Mouse (Mus musculus) erythroblast, embryonic 14.5 days (primary cell): Measurements from ENCODE around the gene Mllt10. TPM values are rescaled to one million over a fixed set of nuclear protein-coding genes. Genes with fewer than 3 reads are reported as not detected.

Source experiments
- H3K27me3 ChIP-seq: 2 replicates; pipeline ENCODE4 v1.6.1; 2012; ENCODE audit warnings: inconsistent platforms; ENCODE audit not compliant: control insufficient read depth
- H3K36me3 ChIP-seq: 2 replicates; pipeline ENCODE4 v1.6.1; 2012; ENCODE audit warnings: mild to moderate bottlenecking, inconsistent platforms; ENCODE audit not compliant: control insufficient read depth
- H3K4me1 ChIP-seq: 2 replicates; pipeline ENCODE4 v1.6.1; 2012; ENCODE audit warnings: inconsistent platforms; ENCODE audit not compliant: control insufficient read depth
- H3K4me3 ChIP-seq: replicated peaks from 2 replicates; pipeline ENCODE3; 2012; ENCODE audit warnings: moderate library complexity, mild to moderate bottlenecking, inconsistent platforms
- H3K9me3 ChIP-seq: 2 replicates; pipeline ENCODE4 v1.6.1; 2012; ENCODE audit warnings: low read length, inconsistent platforms, mixed read lengths; ENCODE audit not compliant: control insufficient read depth
- GATA1 ChIP-seq: IDR thresholded peaks from 2 replicates; pipeline ENCODE4 v1.6.1; 2012; ENCODE audit warnings: low read length, inconsistent platforms, mixed read lengths
- TAL1 ChIP-seq: IDR thresholded peaks from 3 replicates; pipeline ENCODE4 v1.6.1; 2012; ENCODE audit warnings: low read length, inconsistent platforms, mixed read lengths
- polyA plus RNA-seq: library from polyadenylated mRNA; stranded (reverse); fragments of >175 nt; gene quantifications from 2 replicates; pipeline ENCODE4 v1.2.3, GENCODE M21; 2012

Mllt10 gene
- polyA plus RNA-seq, 1 experiment, result 1.3 TPM

DNA sequence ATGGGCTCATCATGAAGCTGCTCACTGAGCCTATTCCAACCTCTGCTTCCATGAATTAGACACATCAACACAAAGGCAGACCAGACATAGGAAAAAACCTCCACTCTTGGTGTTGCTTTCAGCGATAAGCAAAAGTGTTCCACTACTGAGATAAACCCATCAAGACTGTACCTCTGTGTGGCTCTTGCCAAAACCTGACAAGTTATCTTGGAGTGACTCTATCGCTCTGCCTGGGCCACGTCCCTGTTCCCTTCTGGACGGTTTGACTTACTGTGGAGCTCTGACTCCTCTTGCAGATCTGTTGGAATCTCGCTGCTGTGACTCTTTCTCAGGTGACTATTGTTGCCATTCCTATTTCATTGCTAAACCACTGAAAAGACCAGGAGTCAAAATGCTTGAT is 180.5 kb downstream of the Mllt10 start:
- no peak for TF ChIP-seq TAL1
- no peak for TF ChIP-seq GATA1
- no peak overlapping the region for H3K4me3 ChIP-seq
- no peaks in the 10 kb centered on the region for H3K9me3 ChIP-seq
- H3K36me3 ChIP-seq, result peaks cover 3% of the 10 kb centered on the region; the same call in 1 of the 2 replicates
- peaks cover 5% of the 10 kb centered on the region for H3K4me1 ChIP-seq
- no peaks in the 10 kb centered on the region for H3K27me3 ChIP-seq

DNA sequence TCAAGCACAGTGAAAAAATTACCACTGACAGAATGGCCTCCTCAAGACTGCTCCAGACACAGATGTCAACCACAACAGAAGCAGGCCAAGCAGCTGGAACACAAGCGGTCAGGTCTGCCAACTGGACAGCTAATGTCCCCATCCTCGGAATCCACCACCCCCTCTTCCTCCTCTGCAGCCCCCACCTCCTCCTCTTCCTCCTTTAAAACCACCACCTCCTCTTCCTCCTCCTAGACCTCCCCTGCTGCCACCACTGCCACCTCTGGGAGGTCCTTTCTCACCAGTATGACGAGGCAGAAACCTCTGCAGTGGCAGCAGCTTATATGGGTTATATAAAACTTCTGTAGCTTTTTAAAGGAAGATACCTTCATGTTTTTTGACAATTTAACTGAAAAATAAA is 194.2 kb downstream of the Mllt10 start:
- Histone ChIP-seq H3K4me3 (no peak overlapping the region), H3K27me3 (no peaks in the 10 kb centered on the region), H3K36me3 (peaks cover 8% of the 10 kb centered on the region), H3K4me1 (no peaks in the 10 kb centered on the region), H3K9me3 (peaks cover 10% of the 10 kb centered on the region)
- TF ChIP-seq GATA1, result no peak
- no peak for TF ChIP-seq TAL1

Other genes starting within 250 kb of the Mllt10 start
- not detected in 2 replicates for gene H2al2a, start 58.3 kb upstream of the Mllt10 start, polyA plus RNA-seq
- gene A930004D18Rik, start 17.5 kb upstream of the Mllt10 start, polyA plus RNA-seq, result not detected in 2 replicates
- gene Skida1, start 6.2 kb upstream of the Mllt10 start, polyA plus RNA-seq, result not detected in 2 replicates